Mouse (Mus musculus) embryonic fibroblast, embryonic 13.5 days (primary cell): ENCODE measurements around the gene Abhd12.

Source experiments
- CTCF ChIP-seq: IDR thresholded peaks from 2 replicates; pipeline ENCODE4 v1.5.1; 2011; ENCODE audit warnings: mild to moderate bottlenecking, control low read depth, low read length, moderate library complexity, borderline replicate concordance; ENCODE audit not compliant: insufficient read depth
- POLR2A ChIP-seq: IDR thresholded peaks from 2 replicates; pipeline ENCODE4 v1.6.1; 2011; ENCODE audit warnings: low read depth, mild to moderate bottlenecking, control low read depth, low read length, moderate library complexity

- TF ChIP-seq CTCF (no peak), POLR2A (no peak)
Observed at GRCm38 (mm10) chr2:150837781-150838180, 66.8 kb downstream of the Abhd12 start.
